Mouse (Mus musculus) heart, embryonic 14.5 days (tissue): ENCODE results near the gene Smim13. TPM values are rescaled to one million over a fixed set of nuclear protein-coding genes. Genes with fewer than 3 reads are reported as not detected.

Source experiments
- ATAC-seq: fragments of 200-750 bp; cut with Nextera tagmentation; 2 replicates; pipeline ENCODE4 v1.8.0; 2017; ENCODE audit warnings: low read depth, moderate TSS enrichment; ENCODE audit not compliant: insufficient number of reproducible peaks, insufficient read depth, low FRiP score
- H3K27ac ChIP-seq, 2 experiments: fragments of 200-500 bp in 1 of 2; fragments of 300-500 bp in 1 of 2; sonication (generic) in 1 of 2; replicated peaks in 1 of 2; 2 replicates each; pipeline ENCODE4 v1.5.1; 2012 to 2014; ENCODE audit warnings: low read depth in 2 of 2, low read length in 2 of 2, control low read depth in 1 of 2, mild to moderate bottlenecking in 1 of 2, mixed read lengths in 1 of 2; ENCODE audit not compliant: control insufficient read depth in 1 of 2, insufficient read depth in 1 of 2
- H3K27me3 ChIP-seq: fragments of 300-500 bp; sonication (generic); 2 replicates; pipeline ENCODE4 v1.6.1; 2014; ENCODE audit warnings: mild to moderate bottlenecking, low read length, control low read depth; ENCODE audit not compliant: control insufficient read depth, insufficient read depth
- H3K36me3 ChIP-seq: fragments of 300-500 bp; sonication (generic); 2 replicates; pipeline ENCODE4 v1.6.1; 2014; ENCODE audit warnings: mild to moderate bottlenecking, control low read depth, low read length, mixed read lengths; ENCODE audit not compliant: control insufficient read depth, insufficient read depth
- H3K4me1 ChIP-seq, 2 experiments: fragments of 200-500 bp in 1 of 2; fragments of 300-500 bp in 1 of 2; sonication (generic) in 1 of 2; 2 replicates each; pipeline ENCODE4 v1.6.1; 2012 to 2014; ENCODE audit warnings: low read length in 2 of 2, control low read depth in 1 of 2, mixed read lengths in 1 of 2; ENCODE audit not compliant: control insufficient read depth in 2 of 2, insufficient read depth in 2 of 2
- H3K4me2 ChIP-seq: fragments of 300-500 bp; sonication (generic); 2 replicates; pipeline ENCODE4 v1.6.1; 2014; ENCODE audit warnings: mild to moderate bottlenecking, low read length
- H3K4me3 ChIP-seq, 2 experiments: fragments of 200-500 bp in 1 of 2; fragments of 300-500 bp in 1 of 2; sonication (generic) in 1 of 2; 2 replicates each; pipeline ENCODE4 v1.5.1; 2012 to 2014; ENCODE audit warnings: low read length in 2 of 2, mild to moderate bottlenecking in 2 of 2, control low read depth in 1 of 2, low read depth in 1 of 2, moderate library complexity in 1 of 2; ENCODE audit not compliant: control insufficient read depth in 1 of 2, insufficient read depth in 1 of 2
- H3K9ac ChIP-seq: fragments of 300-500 bp; sonication (generic); 2 replicates; pipeline ENCODE4 v1.6.1; 2014; ENCODE audit warnings: mild to moderate bottlenecking, low read length
- H3K9me3 ChIP-seq: fragments of 300-500 bp; sonication (generic); 2 replicates; pipeline ENCODE4 v1.6.1; 2016; ENCODE audit warnings: low read length, control low read depth; ENCODE audit not compliant: control insufficient read depth
- WGBS: fragments of 180-500 bp; shearing (Covaris S2); extraction: QIAGEN DNeasy Blood & Tissue Kit; methylation state at CpG from one replicate; pipeline ENCODE4 v1.1.7; 2014; 5-methylcytosine and 5-hydroxymethylcytosine counted together
- polyA plus RNA-seq: library from polyadenylated mRNA; unstranded; fragments of >200 nt; fragmentation: Nextera tagmentation; extraction: Ambion mirVana; gene quantifications from 2 replicates; pipeline ENCODE4 v1.2.1, GENCODE M21; 2014

Gene Smim13
- polyA plus RNA-seq, 1 experiment from 2014 or later, result 10.6 TPM

GRCm38 (mm10) chr13:41228060-41228459, 21.6 kb upstream of the Smim13 start:
- Histone ChIP-seq H3K4me1 (no peaks in the 10 kb centered on the region), H3K9ac (no peak overlapping the region), H3K4me2 (no peak overlapping the region), H3K36me3 (no peaks in the 10 kb centered on the region), H3K27ac (no peak overlapping the region), H3K9me3 (0 out of 2 replicates have a peak, but pooled peaks cover 2% of the 10 kb centered on the region), H3K4me3 (no peak overlapping the region), H3K27me3 (no peaks in the 10 kb centered on the region)
- WGBS, result 84% methylated on average over 5 of the region's 5 CpGs
- ATAC-seq, result no peak

- Histone ChIP-seq H3K36me3 (no peaks in the 10 kb centered on the region), H3K9ac (no peak overlapping the region), H3K9me3 (no peaks in the 10 kb centered on the region), H3K27ac (no peak overlapping the region), H3K4me3 (no peak overlapping the region), H3K27me3 (no peaks in the 10 kb centered on the region), H3K4me1 (no peaks in the 10 kb centered on the region), H3K4me2 (no peak overlapping the region)
- 81% methylated on average over 4 of the region's 5 CpGs for WGBS
- no peak for ATAC-seq
Measured at GRCm38 (mm10) chr13:41230256-41230655, 19.4 kb upstream of the Smim13 start.

GRCm38 (mm10) chr13:41231389-41231983, 18.2 kb upstream of the Smim13 start:
- no peak for ATAC-seq
- no peak overlapping the region for H3K4me2 ChIP-seq
- 78% methylated on average over 12 of the region's 12 CpGs for WGBS

GRCm38 (mm10) chr13:41232209-41232608, 17.4 kb upstream of the Smim13 start:
- Histone ChIP-seq H3K27me3 (no peaks in the 10 kb centered on the region), H3K36me3 (no peaks in the 10 kb centered on the region), H3K4me2 (no peak overlapping the region), H3K27ac (no peak overlapping the region), H3K9me3 (no peaks in the 10 kb centered on the region), H3K4me3 (no peak overlapping the region), H3K4me1 (no peaks in the 10 kb centered on the region), H3K9ac (no peak overlapping the region)
- WGBS, result 91% methylated on average over 15 of the region's 15 CpGs
- ATAC-seq, result no peak

More at GRCm38 (mm10) chr13:41231389-41231983, 18.2 kb upstream of the Smim13 start:
- Histone ChIP-seq H3K36me3 (no peaks in the 10 kb centered on the region), H3K4me3 (no peak overlapping the region), H3K27ac (no peak overlapping the region), H3K9ac (no peak overlapping the region), H3K27me3 (no peaks in the 10 kb centered on the region), H3K9me3 (no peaks in the 10 kb centered on the region), H3K4me1 (no peaks in the 10 kb centered on the region)

- H3K27ac ChIP-seq, result no peak overlapping the region
- H3K4me1 ChIP-seq, result no peaks in the 10 kb centered on the region
- 80% methylated on average over 7 of the region's 7 CpGs for WGBS
- no peak overlapping the region for H3K4me2 ChIP-seq
- no peaks in the 10 kb centered on the region for H3K36me3 ChIP-seq
- H3K27me3 ChIP-seq, result no peaks in the 10 kb centered on the region
- H3K9me3 ChIP-seq, result no peaks in the 10 kb centered on the region
- no peak for ATAC-seq
- no peak overlapping the region for H3K9ac ChIP-seq
- H3K4me3 ChIP-seq, result no peak overlapping the region
Measured at GRCm38 (mm10) chr13:41233241-41233640, 16.4 kb upstream of the Smim13 start.

- ATAC-seq, result no peak
- H3K4me3 ChIP-seq, result no peak overlapping the region
- no peak overlapping the region for H3K27ac ChIP-seq
- H3K9ac ChIP-seq, result no peak overlapping the region
- 88% methylated on average over 6 of the region's 6 CpGs for WGBS
- H3K27me3 ChIP-seq, result no peaks in the 10 kb centered on the region
- H3K4me2 ChIP-seq, result no peak overlapping the region
- no peaks in the 10 kb centered on the region for H3K36me3 ChIP-seq
- H3K4me1 ChIP-seq, result no peaks in the 10 kb centered on the region
- H3K9me3 ChIP-seq, result no peaks in the 10 kb centered on the region
Measured at GRCm38 (mm10) chr13:41235181-41235580, 14.5 kb upstream of the Smim13 start.

GRCm38 (mm10) chr13:41235845-41236741, 13.6 kb upstream of the Smim13 start:
- Histone ChIP-seq H3K4me3 (no peak overlapping the region), H3K4me1 (no peaks in the 10 kb centered on the region), H3K4me2 (no peak overlapping the region), H3K9me3 (no peaks in the 10 kb centered on the region), H3K27ac (no peak overlapping the region), H3K9ac (no peak overlapping the region), H3K36me3 (no peaks in the 10 kb centered on the region), H3K27me3 (no peaks in the 10 kb centered on the region)
- WGBS, result 73% methylated on average over 13 of the region's 13 CpGs
- ATAC-seq, result no peak
